Mouse (Mus musculus) left cerebral cortex, postnatal 25 days (tissue): ENCODE results near the gene Olfr984. TPM values are rescaled to one million over a fixed set of nuclear protein-coding genes. Genes with fewer than 3 reads are reported as not detected.

ENCODE experiments used
- DNase-seq, 2 experiments: peaks; one replicate each; pipeline ENCODE4 v3.0.0; 2022; ENCODE audit warnings: low spot score in 2 of 2, mixed read lengths in 1 of 2
- intact Hi-C: fragments of 180-260 bp; cut with DNase I; formaldehyde crosslinking; loops from one replicate; pipeline ENCODE4 v1.15.1; 2025
- total RNA-seq, 2 experiments: library from RNA; stranded (reverse); gene quantifications; 2 replicates each; pipeline ENCODE4 v1.2.3; 2021

The Olfr984 gene
- not detected for total RNA-seq

- no peak for DNase-seq
- intact Hi-C loops = loop anchor here (10.0 kb wide), 1 partner anchor 281 kb away; no protein-coding TSS in a partner anchor
Observed at GRCm38 (mm10) chr9:40114106-40114505, at the start of gene Olfr984. Olfr984 (minus strand) TSS chr9:40114206.

- intact Hi-C loops = no loop called here
- DNase-seq = no peak
Observed at GRCm38 (mm10) chr9:40155118-40155644, 41.2 kb upstream of the Olfr984 start.

- intact Hi-C loops = no loop called here
- no peak for DNase-seq
Observed at GRCm38 (mm10) chr9:40141544-40141943, 27.5 kb upstream of the Olfr984 start.

GRCm38 (mm10) chr9:40139484-40139883, 25.5 kb upstream of the Olfr984 start:
- DNase-seq = no peak
- intact Hi-C loops = no loop called here

GRCm38 (mm10) chr9:40136987-40137688, 23.1 kb upstream of the Olfr984 start:
- intact Hi-C loops = no loop called here
- no peak for DNase-seq

GRCm38 (mm10) chr9:40130556-40130955, 16.6 kb upstream of the Olfr984 start:
- no peak for DNase-seq
- intact Hi-C loops = no loop called here

- DNase-seq = no peak
Observed at GRCm38 (mm10) chr9:40130084-40130483, 16.1 kb upstream of the Olfr984 start, which contains the start of gene Olfr985. Olfr985 (minus strand) TSS chr9:40130184.

GRCm38 (mm10) chr9:40117287-40117659, 3.3 kb upstream of the Olfr984 start:
- intact Hi-C loops = loop anchor here (10.0 kb wide), 1 partner anchor 278 kb away; no protein-coding TSS in a partner anchor
- no peak for DNase-seq

More at GRCm38 (mm10) chr9:40130084-40130483, 16.1 kb upstream of the Olfr984 start, which contains the start of gene Olfr985:
- intact Hi-C loops = no loop called here

- peak; percentile 9 to 73 for DNase-seq
- intact Hi-C loops = loop anchor here (10.0 kb wide), 1 partner anchor 278 kb away; no protein-coding TSS in a partner anchor
Observed at GRCm38 (mm10) chr9:40116645-40117286, 2.8 kb upstream of the Olfr984 start.

- no peak for DNase-seq
- intact Hi-C loops = no loop called here
Observed at GRCm38 (mm10) chr9:40094769-40095168, 19.2 kb downstream of the Olfr984 start.

GRCm38 (mm10) chr9:40093495-40093894, 20.5 kb downstream of the Olfr984 start, which contains the start of gene Olfr983:
Olfr983 (minus strand) TSS chr9:40093595.
- DNase-seq = no peak
- intact Hi-C loops = no loop called here

- DNase-seq = no peak
- intact Hi-C loops = no loop called here
Observed at GRCm38 (mm10) chr9:40073529-40073928, 40.5 kb downstream of the Olfr984 start, which contains the start of gene Olfr982. Olfr982 (plus strand) TSS chr9:40073829.

- no peak for DNase-seq
- intact Hi-C loops = no loop called here
Observed at GRCm38 (mm10) chr9:40050138-40050537, 63.9 kb downstream of the Olfr984 start.

Other genes with a start within 250 kb of the Olfr984 start
- gene Olfr972, start 247.8 kb downstream of the Olfr984 start, total RNA-seq = not detected
- gene Olfr229, start 206.9 kb downstream of the Olfr984 start, total RNA-seq = not detected
- not detected for gene Olfr974, start 176.7 kb downstream of the Olfr984 start, total RNA-seq
- gene Olfr975, start 162.2 kb downstream of the Olfr984 start, total RNA-seq = not detected
- gene Olfr976, start 153.1 kb downstream of the Olfr984 start, total RNA-seq = not detected
- not detected for gene Olfr978, start 122.1 kb downstream of the Olfr984 start, total RNA-seq
- not detected for gene Olfr979, start 110.7 kb downstream of the Olfr984 start, total RNA-seq
- gene Olfr980, start 104.6 kb downstream of the Olfr984 start, total RNA-seq = not detected
- gene Olfr981, start 92.7 kb downstream of the Olfr984 start, total RNA-seq = not detected
- not detected for gene Olfr982, start 40.4 kb downstream of the Olfr984 start, total RNA-seq
- gene Olfr983, start 20.6 kb downstream of the Olfr984 start, total RNA-seq = not detected
- not detected for gene Olfr985, start 16.0 kb upstream of the Olfr984 start, total RNA-seq
- not detected for gene Tmem225, start 33.9 kb upstream of the Olfr984 start, total RNA-seq
- not detected for gene Olfr986, start 66.7 kb upstream of the Olfr984 start, total RNA-seq
- gene Zfp202, start 78.1 kb upstream of the Olfr984 start, total RNA-seq = 1 to 10 TPM; 3.4 to 3.5 TPM
- gene Scn3b, start 155.0 kb upstream of the Olfr984 start, total RNA-seq = 100 to 1,000 TPM; 112 to 117 TPM